Mouse (Mus musculus): ENCODE measurements around the gene Lgals3bp.

DNA sequence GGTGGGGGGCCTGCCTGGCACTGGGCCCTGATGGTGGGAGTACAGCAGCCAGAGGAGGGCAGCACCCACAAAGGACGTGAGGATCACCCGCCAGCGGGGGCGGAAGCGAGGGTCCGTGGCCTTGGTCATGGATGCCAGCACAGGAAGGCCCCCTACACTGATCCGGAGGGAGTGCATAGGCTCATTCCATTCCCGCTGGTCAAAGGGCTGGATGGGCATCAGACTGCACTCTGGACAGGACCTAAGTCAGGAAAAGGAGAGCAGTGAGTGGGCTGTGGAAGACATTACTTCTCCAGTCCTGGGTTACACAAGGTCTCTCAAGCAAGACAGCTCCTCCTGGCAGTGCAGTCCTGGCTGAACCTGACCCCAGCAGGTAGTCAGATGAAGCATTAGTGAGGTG, 9.4 kb upstream of the Lgals3bp start:
- TF ChIP-seq CTCF (IDR thresholded peaks at IDR 0.05; ENCODE audit: borderline replicate concordance, control insufficient read depth, extremely low read depth, insufficient read depth, low read length, poor library complexity) (no peak), POLR2A (IDR thresholded peaks at IDR 0.05; ENCODE audit: control insufficient read depth, extremely low read depth, insufficient read depth, low read length, poor library complexity) (no peak)
